Mouse (Mus musculus) heart, adult 2 months (tissue): Measurements from ENCODE around the gene Efcab12.

Experiments
- CTCF ChIP-seq: fragments of 200-600 bp; IDR thresholded peaks from 2 replicates; pipeline ENCODE4 v1.8.1; 2022; ENCODE audit warnings: antibody characterized with exemption, mild to moderate bottlenecking, moderate library complexity
- EP300 ChIP-seq: fragments of 200-500 bp; IDR thresholded peaks from 2 replicates; pipeline ENCODE4 v1.6.1; 2011; ENCODE audit warnings: low read depth, low read length, control low read depth; ENCODE audit not compliant: insufficient read depth
- POLR2A ChIP-seq: fragments of 200-500 bp; IDR thresholded peaks from 2 replicates; pipeline ENCODE4 v1.6.1; 2011; ENCODE audit warnings: mild to moderate bottlenecking, low read depth, low read length, control low read depth; ENCODE audit not compliant: insufficient read depth

DNA sequence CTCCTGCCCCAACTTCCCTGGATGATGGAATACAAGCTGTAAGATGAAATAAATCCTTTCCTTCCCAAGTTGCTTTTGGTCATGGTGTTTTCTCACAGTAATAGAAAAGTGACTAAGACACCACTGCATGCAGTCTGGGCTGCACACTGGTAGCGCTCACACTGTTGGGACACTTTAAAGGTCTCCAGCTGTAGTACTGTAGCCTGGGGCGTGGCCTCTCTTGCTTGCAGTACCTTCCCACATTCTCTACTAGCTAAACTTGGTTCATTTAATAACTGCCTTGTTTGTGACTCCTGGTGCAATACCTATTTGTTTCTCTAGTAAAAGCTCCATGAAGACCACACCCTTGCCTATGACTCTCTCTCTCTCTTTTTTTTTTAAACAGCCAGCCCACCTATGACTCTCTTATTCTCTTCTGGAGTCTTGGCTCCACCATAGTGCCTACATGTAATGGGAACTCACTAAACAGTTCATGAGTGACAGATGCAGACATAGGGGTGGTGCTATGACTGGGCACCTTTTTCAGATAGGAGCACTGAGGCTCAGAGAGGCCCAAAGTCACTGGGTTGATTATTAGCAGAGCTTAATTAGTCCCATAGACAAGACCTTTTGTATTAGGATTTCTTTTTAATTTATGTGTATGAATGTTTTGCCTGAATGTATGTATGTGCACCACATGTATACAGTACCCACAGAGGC lies 5.9 kb downstream of the Efcab12 start:
- TF ChIP-seq POLR2A: no peak
- TF ChIP-seq CTCF: no peak
- TF ChIP-seq EP300: no peak
